Mouse (Mus musculus) activated CD4-positive, CD25-positive, alpha-beta regulatory T cell, adult 4 months (primary cell): ENCODE results near the gene Itprip. TPM values are rescaled to one million over a fixed set of nuclear protein-coding genes. Genes with fewer than 3 reads are reported as not detected.

ENCODE experiments used
- ATAC-seq: one replicate; pipeline ENCODE4 v1.8.0; 2017
- polyA plus RNA-seq, 2 experiments: library from polyadenylated mRNA; unstranded; fragments of 100-300 nt; shearing (Covaris generic); gene quantifications; one replicate each; pipeline ENCODE4 v1.2.1; 2017

Gene Itprip
- polyA plus RNA-seq, 2 experiments from 2014 or later, result 6.2 to 11.9 TPM

DNA sequence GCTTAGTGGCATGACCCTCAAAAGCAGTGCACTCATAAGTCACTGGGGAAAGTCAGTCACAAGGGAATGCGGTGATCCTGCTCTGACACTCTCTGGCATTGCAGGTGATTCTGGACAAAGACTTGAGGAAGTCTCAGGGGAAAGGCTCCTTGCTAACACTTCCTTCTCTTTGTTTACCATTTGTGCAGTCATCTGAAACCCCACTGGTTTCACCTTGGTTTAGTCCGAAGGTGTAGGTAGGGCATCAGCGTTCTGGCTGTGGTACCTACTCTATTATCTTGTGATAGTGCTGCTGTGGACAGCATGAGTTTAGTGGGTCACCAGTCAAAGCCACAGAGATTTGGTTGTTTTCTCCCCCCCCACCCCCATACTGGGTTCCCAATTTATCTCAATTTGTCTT, 69.4 kb downstream of the Itprip start:
- ATAC-seq, result no peak

Other genes starting within 250 kb of the Itprip start
- gene Col17a1, start 227.2 kb downstream of the Itprip start, polyA plus RNA-seq, result not detected
- 100 to 1,000 TPM; 132 to 161 TPM for gene Sfr1, start 187.6 kb downstream of the Itprip start, polyA plus RNA-seq
- 10 to 100 TPM; 27.1 to 29.5 TPM for gene Gsto1, start 64.3 kb downstream of the Itprip start, polyA plus RNA-seq
- gene Gsto2, start 53.8 kb downstream of the Itprip start, polyA plus RNA-seq, result under 1 TPM in 1 of 2 experiments, not detected in 1; 0.74 TPM
- gene Cfap43, start within 50 bp of the Itprip start, polyA plus RNA-seq, result under 1 TPM; 0.28 to 0.32 TPM
- under 1 TPM in 1 of 2 experiments, not detected in 1; 0.37 TPM for gene Cfap58, start 18.4 kb upstream of the Itprip start, polyA plus RNA-seq